Mouse (Mus musculus) ES-Bruce4 (cell line): ENCODE data around the gene Mcf2. TPM values are rescaled to one million over a fixed set of nuclear protein-coding genes. Genes with fewer than 3 reads are reported as not detected.

ENCODE experiments used
- H3K27ac ChIP-seq: 2 replicates; pipeline ENCODE4 v1.5.1; 2012; ENCODE audit warnings: low read length, inconsistent platforms; ENCODE audit not compliant: insufficient read depth
- H3K27me3 ChIP-seq: 2 replicates; pipeline ENCODE4 v1.6.1; 2012; ENCODE audit warnings: mild to moderate bottlenecking, low read length, inconsistent platforms; ENCODE audit not compliant: control insufficient read depth, poor library complexity, insufficient read depth, severe bottlenecking
- H3K36me3 ChIP-seq: 2 replicates; pipeline ENCODE4 v1.6.1; 2012; ENCODE audit warnings: inconsistent platforms, mild to moderate bottlenecking, low read length, moderate library complexity; ENCODE audit not compliant: control insufficient read depth, poor library complexity, insufficient read depth, severe bottlenecking
- H3K4me1 ChIP-seq: one replicate; pipeline ENCODE4 v1.8.1; 2011; ENCODE audit warnings: low read length; ENCODE audit not compliant: control insufficient read depth, insufficient read depth
- H3K4me3 ChIP-seq: 2 replicates; pipeline ENCODE4 v1.5.1; 2011; ENCODE audit warnings: low read depth, mild to moderate bottlenecking, low read length
- H3K9ac ChIP-seq: 2 replicates; pipeline ENCODE4 v1.6.1; 2012; ENCODE audit warnings: low read depth, mild to moderate bottlenecking, inconsistent platforms; ENCODE audit not compliant: poor library complexity, severe bottlenecking
- H3K9me3 ChIP-seq: replicated peaks from 2 replicates; pipeline ENCODE4 v1.6.1; 2012; ENCODE audit warnings: mild to moderate bottlenecking, low read length, inconsistent platforms; ENCODE audit not compliant: control insufficient read depth, poor library complexity, insufficient read depth, severe bottlenecking
- CTCF ChIP-seq: IDR thresholded peaks from one replicate; pipeline ENCODE4 v1.8.1; 2011; ENCODE audit warnings: low read depth, low read length
- EP300 ChIP-seq: IDR thresholded peaks from 2 replicates; pipeline ENCODE4 v1.6.1; 2011; ENCODE audit warnings: low read depth, low read length; ENCODE audit not compliant: insufficient read depth
- POLR2A ChIP-seq: IDR thresholded peaks from one replicate; pipeline ENCODE4 v1.8.1; 2011; ENCODE audit warnings: low read length; ENCODE audit not compliant: insufficient read depth
- polyA plus RNA-seq: library from polyadenylated mRNA; stranded (reverse); fragments of >200 nt; gene quantifications from 2 replicates; pipeline ENCODE4 v1.2.4, GENCODE M21; 2011; ENCODE audit warnings: low read depth; ENCODE audit not compliant: missing spikeins, insufficient read depth, insufficient read length

Mcf2 gene
- polyA plus RNA-seq = 3.2 and 4.1 TPM in 2 replicates

- H3K36me3 ChIP-seq = no peaks in the 10 kb centered on the region
- H3K9ac ChIP-seq = peak within 1 kb of the TSS; percentile 52
- H3K27me3 ChIP-seq = no peaks in the 10 kb centered on the region
- no peak for TF ChIP-seq POLR2A
- H3K4me1 ChIP-seq = peaks cover 2% of the 10 kb centered on the region
- H3K27ac ChIP-seq = peak within 1 kb of the TSS; percentile 69
- H3K9me3 ChIP-seq = no peaks in the 10 kb centered on the region
- H3K4me3 ChIP-seq = peak within 1 kb of the TSS; percentile 68
These were observed at the start of gene Mcf2 for GRCm38 (mm10) chrX:60178744-60179458. Gene Mcf2 (minus strand): TSS chrX:60179089.

GRCm38 (mm10) chrX:60187726-60188125, 8.8 kb upstream of the Mcf2 start:
- H3K4me3 ChIP-seq = no peak overlapping the region
- no peaks in the 10 kb centered on the region for H3K4me1 ChIP-seq
- H3K9me3 ChIP-seq = peaks cover 4% of the 10 kb centered on the region
- no peaks in the 10 kb centered on the region for H3K36me3 ChIP-seq
- no peaks in the 10 kb centered on the region for H3K27me3 ChIP-seq
- 0 out of 2 replicates have a peak, but pooled peaks have one; percentile 4 for TF ChIP-seq EP300
- no peak for TF ChIP-seq CTCF
- no peak overlapping the region for H3K27ac ChIP-seq
- H3K9ac ChIP-seq = no peak overlapping the region

GRCm38 (mm10) chrX:60182611-60183010, 3.7 kb upstream of the Mcf2 start:
- peaks cover 2% of the 10 kb centered on the region for H3K4me1 ChIP-seq
- no peak overlapping the region for H3K4me3 ChIP-seq
- H3K27me3 ChIP-seq = no peaks in the 10 kb centered on the region
- H3K27ac ChIP-seq = no peak overlapping the region
- no peak for TF ChIP-seq EP300
- no peak for TF ChIP-seq CTCF
- TF ChIP-seq POLR2A = no peak
- no peak overlapping the region for H3K9ac ChIP-seq
- peaks cover 4% of the 10 kb centered on the region for H3K9me3 ChIP-seq
- no peaks in the 10 kb centered on the region for H3K36me3 ChIP-seq

GRCm38 (mm10) chrX:60178025-60178743, 705 bp downstream of the Mcf2 start:
- H3K9ac ChIP-seq = peak overlapping the region; percentile 52
- no peaks in the 10 kb centered on the region for H3K36me3 ChIP-seq
- TF ChIP-seq POLR2A = no peak
- TF ChIP-seq CTCF = no peak
- no peak for TF ChIP-seq EP300
- peaks cover 2% of the 10 kb centered on the region for H3K4me1 ChIP-seq
- H3K9me3 ChIP-seq = no peaks in the 10 kb centered on the region
- H3K4me3 ChIP-seq = peak overlapping the region; percentile 68
- no peaks in the 10 kb centered on the region for H3K27me3 ChIP-seq
- peak overlapping the region; percentile 69 for H3K27ac ChIP-seq

- Histone ChIP-seq H3K4me3 (no peak overlapping the region), H3K9me3 (no peaks in the 10 kb centered on the region), H3K36me3 (no peaks in the 10 kb centered on the region), H3K9ac (no peak overlapping the region), H3K27ac (peak overlapping the region; percentile 56), H3K4me1 (peaks cover 1% of the 10 kb centered on the region), H3K27me3 (no peaks in the 10 kb centered on the region)
- TF ChIP-seq POLR2A (no peak), EP300 (no peak), CTCF (no peak)
These were observed 8.8 kb downstream of the Mcf2 start for GRCm38 (mm10) chrX:60170106-60170505.

GRCm38 (mm10) chrX:60169511-60169910, 9.4 kb downstream of the Mcf2 start:
- no peaks in the 10 kb centered on the region for H3K27me3 ChIP-seq
- TF ChIP-seq CTCF (no peak), EP300 (0 out of 2 replicates have a peak, but pooled peaks have one; percentile 8)
- no peak overlapping the region for H3K9ac ChIP-seq
- H3K4me1 ChIP-seq = peaks cover 1% of the 10 kb centered on the region
- peak overlapping the region; percentile 93 for H3K27ac ChIP-seq
- H3K36me3 ChIP-seq = no peaks in the 10 kb centered on the region
- H3K4me3 ChIP-seq = no peak overlapping the region
- no peaks in the 10 kb centered on the region for H3K9me3 ChIP-seq
